Mouse (Mus musculus) neural tube, embryonic 12.5 days (tissue): ENCODE results near the gene Knstrn. TPM values are rescaled to one million over a fixed set of nuclear protein-coding genes. Genes with fewer than 3 reads are reported as not detected.

Experiments
- ATAC-seq: fragments of 200-750 bp; cut with Nextera tagmentation; 2 replicates; pipeline ENCODE4 v1.8.0; 2017; ENCODE audit warnings: low read depth, mild to moderate bottlenecking, moderate TSS enrichment, moderate library complexity; ENCODE audit not compliant: low FRiP score
- H3K27ac ChIP-seq: fragments of 300-500 bp; sonication (generic); 2 replicates; pipeline ENCODE4 v1.5.1; 2016
- H3K27me3 ChIP-seq: fragments of 300-500 bp; sonication (generic); replicated peaks from 2 replicates; pipeline ENCODE4 v1.6.1; 2016; ENCODE audit warnings: mild to moderate bottlenecking
- H3K36me3 ChIP-seq: fragments of 300-500 bp; sonication (generic); 2 replicates; pipeline ENCODE4 v1.6.1; 2016; ENCODE audit warnings: mild to moderate bottlenecking
- H3K4me1 ChIP-seq: fragments of 300-500 bp; sonication (generic); 2 replicates; pipeline ENCODE4 v1.6.1; 2016
- H3K4me2 ChIP-seq: fragments of 300-500 bp; sonication (generic); replicated peaks from 2 replicates; pipeline ENCODE4 v1.6.1; 2016; ENCODE audit warnings: mild to moderate bottlenecking
- H3K4me3 ChIP-seq: fragments of 300-500 bp; sonication (generic); 2 replicates; pipeline ENCODE4 v1.5.1; 2016
- H3K9ac ChIP-seq: fragments of 300-500 bp; sonication (generic); 2 replicates; pipeline ENCODE4 v1.6.1; 2016; ENCODE audit warnings: mild to moderate bottlenecking
- H3K9me3 ChIP-seq: fragments of 300-500 bp; sonication (generic); 2 replicates; pipeline ENCODE4 v1.6.1; 2016; ENCODE audit warnings: mild to moderate bottlenecking
- WGBS: fragments of 180-500 bp; shearing (Covaris S2); methylation state at CpG from one replicate; pipeline ENCODE4 v1.1.7; 2016; 5-methylcytosine and 5-hydroxymethylcytosine counted together
- polyA plus RNA-seq: library from polyadenylated mRNA; unstranded; fragments of >200 nt; fragmentation: Nextera tagmentation; extraction: Ambion mirVana; gene quantifications from 2 replicates; pipeline ENCODE4 v1.2.1, GENCODE M21; 2016

The Knstrn gene
- polyA plus RNA-seq, 1 experiment from 2014 or later = 90.3 TPM

GRCm38 (mm10) chr2:118838330-118838729 lies 24.5 kb downstream of the Knstrn start:
- H3K27me3 ChIP-seq = no peaks in the 10 kb centered on the region
- ATAC-seq = no peak
- 57% methylated on average over 5 of the region's 5 CpGs for WGBS
- peaks cover 18% of the 10 kb centered on the region; the same call in 1 of the 2 replicates for H3K36me3 ChIP-seq
- H3K27ac ChIP-seq = no peak overlapping the region
- no peak overlapping the region for H3K4me2 ChIP-seq
- no peaks in the 10 kb centered on the region for H3K4me1 ChIP-seq
- H3K4me3 ChIP-seq = no peak overlapping the region
- no peak overlapping the region for H3K9ac ChIP-seq
- H3K9me3 ChIP-seq = no peaks in the 10 kb centered on the region

- Histone ChIP-seq H3K4me3 (no peak overlapping the region), H3K36me3 (no peaks in the 10 kb centered on the region), H3K9me3 (no peaks in the 10 kb centered on the region), H3K27me3 (no peaks in the 10 kb centered on the region), H3K27ac (no peak overlapping the region), H3K4me2 (no peak overlapping the region), H3K4me1 (no peaks in the 10 kb centered on the region), H3K9ac (no peak overlapping the region)
- 76% methylated on average over 5 of the region's 5 CpGs for WGBS
- ATAC-seq = no peak
Measured at GRCm38 (mm10) chr2:118841186-118841585, 27.4 kb downstream of the Knstrn start.

- no peak for ATAC-seq
Measured at GRCm38 (mm10) chr2:118841774-118842173, 28.0 kb downstream of the Knstrn start.

GRCm38 (mm10) chr2:118844427-118844826 lies 30.6 kb downstream of the Knstrn start:
- Histone ChIP-seq H3K9ac (no peak overlapping the region), H3K27me3 (no peaks in the 10 kb centered on the region), H3K4me3 (no peak overlapping the region), H3K27ac (no peak overlapping the region), H3K9me3 (no peaks in the 10 kb centered on the region), H3K4me1 (no peaks in the 10 kb centered on the region), H3K4me2 (no peak overlapping the region), H3K36me3 (no peaks in the 10 kb centered on the region)
- 78% methylated on average over 3 of the region's 3 CpGs for WGBS
- ATAC-seq = no peak

More at GRCm38 (mm10) chr2:118841774-118842173, 28.0 kb downstream of the Knstrn start:
- 85% methylated on average over 4 of the region's 4 CpGs for WGBS
- Histone ChIP-seq H3K27ac (no peak overlapping the region), H3K4me1 (no peaks in the 10 kb centered on the region), H3K36me3 (no peaks in the 10 kb centered on the region), H3K4me2 (no peak overlapping the region), H3K27me3 (no peaks in the 10 kb centered on the region), H3K9ac (no peak overlapping the region), H3K9me3 (no peaks in the 10 kb centered on the region), H3K4me3 (no peak overlapping the region)

GRCm38 (mm10) chr2:118846246-118846645 lies 32.4 kb downstream of the Knstrn start:
- no peak for ATAC-seq

GRCm38 (mm10) chr2:118851756-118852155 lies 38.0 kb downstream of the Knstrn start:
- Histone ChIP-seq H3K36me3 (no peaks in the 10 kb centered on the region), H3K4me2 (no peak overlapping the region), H3K4me1 (no peaks in the 10 kb centered on the region), H3K4me3 (no peak overlapping the region), H3K27ac (no peak overlapping the region), H3K27me3 (no peaks in the 10 kb centered on the region), H3K9ac (no peak overlapping the region), H3K9me3 (no peaks in the 10 kb centered on the region)
- no peak for ATAC-seq
- 16% methylated on average over 3 of the region's 3 CpGs for WGBS

More at GRCm38 (mm10) chr2:118846246-118846645, 32.4 kb downstream of the Knstrn start:
- Histone ChIP-seq H3K4me2 (no peak overlapping the region), H3K36me3 (no peaks in the 10 kb centered on the region), H3K4me1 (no peaks in the 10 kb centered on the region), H3K27me3 (no peaks in the 10 kb centered on the region), H3K9me3 (no peaks in the 10 kb centered on the region), H3K9ac (no peak overlapping the region), H3K27ac (no peak overlapping the region), H3K4me3 (no peak overlapping the region)
- WGBS = 55% methylated on average over 7 of the region's 7 CpGs

GRCm38 (mm10) chr2:118861454-118862339 lies 47.9 kb downstream of the Knstrn start, which contains the start of gene Ivd:
Ivd (plus strand) TSS chr2:118861954.
- Histone ChIP-seq H3K9ac (peak within 1 kb of the TSS; percentile 69), H3K9me3 (no peaks in the 10 kb centered on the region), H3K36me3 (peaks cover 4% of the 10 kb centered on the region; the same call in 1 of the 2 replicates), H3K27me3 (no peaks in the 10 kb centered on the region), H3K4me2 (peak within 1 kb of the TSS; percentile 78), H3K4me3 (peak within 1 kb of the TSS; percentile 62), H3K27ac (peak within 1 kb of the TSS; percentile 16; the same call in 1 of the 2 replicates), H3K4me1 (peaks cover 8% of the 10 kb centered on the region)
- ATAC-seq = peak; percentile 100
- WGBS = under 1% methylated on average over 34 of the region's 34 CpGs

- Histone ChIP-seq H3K4me3 (peak overlapping the region; percentile 62), H3K4me2 (peak overlapping the region; percentile 78), H3K9me3 (no peaks in the 10 kb centered on the region), H3K36me3 (peaks cover 4% of the 10 kb centered on the region; the same call in 1 of the 2 replicates), H3K9ac (peak overlapping the region; percentile 69), H3K4me1 (peaks cover 8% of the 10 kb centered on the region), H3K27me3 (no peaks in the 10 kb centered on the region), H3K27ac (no peak overlapping the region)
- ATAC-seq = no peak
- 32% methylated on average over 3 of the region's 3 CpGs for WGBS
Measured at GRCm38 (mm10) chr2:118862340-118862675, 48.5 kb downstream of the Knstrn start.

- H3K4me3 ChIP-seq = no peak overlapping the region
- H3K27me3 ChIP-seq = no peaks in the 10 kb centered on the region
- no peak overlapping the region for H3K4me2 ChIP-seq
- H3K9me3 ChIP-seq = no peaks in the 10 kb centered on the region
- 94% methylated on average over 3 of the region's 3 CpGs for WGBS
- ATAC-seq = no peak
- no peak overlapping the region for H3K9ac ChIP-seq
- peaks cover 48% of the 10 kb centered on the region for H3K36me3 ChIP-seq
- H3K27ac ChIP-seq = no peak overlapping the region
- H3K4me1 ChIP-seq = no peaks in the 10 kb centered on the region
Measured at GRCm38 (mm10) chr2:118870601-118871000, 56.8 kb downstream of the Knstrn start.

GRCm38 (mm10) chr2:118871032-118871431 lies 57.2 kb downstream of the Knstrn start:
- 100% methylated on average over 1 of the region's 1 CpGs for WGBS
- peaks cover 50% of the 10 kb centered on the region for H3K36me3 ChIP-seq
- no peak overlapping the region for H3K9ac ChIP-seq
- ATAC-seq = no peak
- H3K4me1 ChIP-seq = no peaks in the 10 kb centered on the region
- H3K9me3 ChIP-seq = no peaks in the 10 kb centered on the region
- no peak overlapping the region for H3K4me3 ChIP-seq
- H3K4me2 ChIP-seq = no peak overlapping the region
- no peak overlapping the region for H3K27ac ChIP-seq
- H3K27me3 ChIP-seq = no peaks in the 10 kb centered on the region

- Histone ChIP-seq H3K4me3 (no peak overlapping the region), H3K27ac (no peak overlapping the region), H3K9ac (no peak overlapping the region), H3K27me3 (no peaks in the 10 kb centered on the region), H3K4me1 (no peaks in the 10 kb centered on the region), H3K4me2 (no peak overlapping the region), H3K36me3 (peaks cover 65% of the 10 kb centered on the region), H3K9me3 (no peaks in the 10 kb centered on the region)
- 90% methylated on average over 5 of the region's 5 CpGs for WGBS
- ATAC-seq = no peak
Measured at GRCm38 (mm10) chr2:118873018-118873417, 59.2 kb downstream of the Knstrn start.

- Histone ChIP-seq H3K4me1 (no peaks in the 10 kb centered on the region), H3K36me3 (peaks cover 65% of the 10 kb centered on the region), H3K4me3 (no peak overlapping the region), H3K9me3 (no peaks in the 10 kb centered on the region), H3K4me2 (no peak overlapping the region), H3K9ac (no peak overlapping the region), H3K27me3 (no peaks in the 10 kb centered on the region), H3K27ac (no peak overlapping the region)
- WGBS = 92% methylated on average over 6 of the region's 6 CpGs
- ATAC-seq = no peak
Measured at GRCm38 (mm10) chr2:118873890-118874430, 60.2 kb downstream of the Knstrn start.
